Mouse (Mus musculus) bone marrow, adult 2 months (tissue): ENCODE results near the gene Cd300c.

Experiments used
- CTCF ChIP-seq: fragments of 200-500 bp; IDR thresholded peaks from 2 replicates; pipeline ENCODE4 v1.5.1; 2011; ENCODE audit warnings: low read length, control low read depth; ENCODE audit not compliant: control insufficient read depth, insufficient read depth
- POLR2A ChIP-seq: fragments of 200-500 bp; IDR thresholded peaks from 2 replicates; pipeline ENCODE4 v1.6.1; 2011; ENCODE audit warnings: low read depth, mild to moderate bottlenecking, control low read depth, low read length, borderline replicate concordance; ENCODE audit not compliant: control insufficient read depth

GRCm38 (mm10) chr11:114934144-114934543 lies 34.8 kb downstream of the Cd300c start, which contains the start of gene Cd300lb:
- no peak for TF ChIP-seq POLR2A
- no peak for TF ChIP-seq CTCF
